Mouse (Mus musculus): ENCODE data around the gene Cacng4.

DNA sequence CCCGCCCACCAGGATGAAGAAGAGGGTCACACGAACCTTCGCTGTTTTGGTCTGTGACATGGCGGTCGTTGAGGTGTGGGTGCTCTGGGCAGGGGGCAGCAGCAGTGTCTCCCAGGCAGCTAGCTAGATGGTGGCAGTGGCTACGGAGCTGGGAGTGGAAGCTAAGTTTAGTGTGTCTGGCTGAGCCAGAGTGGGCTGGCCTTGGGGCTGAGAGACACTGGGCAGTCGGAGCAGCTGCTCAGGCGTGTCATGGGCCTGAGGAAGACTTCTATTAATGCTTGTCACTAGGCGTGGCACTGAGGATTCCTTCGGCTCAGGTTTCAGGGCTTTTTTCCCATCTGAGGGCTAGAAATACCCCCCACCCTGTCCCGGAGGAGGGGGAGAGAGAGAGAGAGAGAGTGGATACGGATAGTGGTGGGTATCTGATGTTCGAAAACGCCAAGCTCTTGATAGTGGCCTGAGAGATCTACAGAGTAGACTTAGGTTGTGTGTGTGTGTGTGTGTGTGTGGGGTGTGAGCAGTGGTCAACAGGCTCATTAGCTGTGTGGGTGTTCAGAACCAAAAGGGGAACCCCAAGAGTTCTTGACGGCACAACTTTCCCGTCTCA lies 77.9 kb downstream of the Cacng4 start, which contains the start of gene Cacng1:
- TF ChIP-seq CTCF (IDR thresholded peaks at IDR 0.05; ENCODE audit: control insufficient read depth, insufficient read depth, low read length) (no peak), POLR2A (IDR thresholded peaks at IDR 0.05; ENCODE audit: borderline replicate concordance, control insufficient read depth, low read depth, low read length) (no peak)
